Mouse (Mus musculus) adrenal gland, postnatal 36 days (tissue): ENCODE data around the gene Btg1. TPM values are rescaled to one million over a fixed set of nuclear protein-coding genes. Genes with fewer than 3 reads are reported as not detected.

Experiments used
- DNase-seq, 2 experiments: peaks; one replicate each; pipeline ENCODE4 v3.0.0; 2021; ENCODE audit warnings: mixed read lengths in 1 of 2
- total RNA-seq, 2 experiments: library from RNA; stranded (reverse); gene quantifications; 2 replicates each; pipeline ENCODE4 v1.2.3; 2021

Btg1 gene
- total RNA-seq, 2 experiments from 2014 or later = 131 to 248 TPM

DNA sequence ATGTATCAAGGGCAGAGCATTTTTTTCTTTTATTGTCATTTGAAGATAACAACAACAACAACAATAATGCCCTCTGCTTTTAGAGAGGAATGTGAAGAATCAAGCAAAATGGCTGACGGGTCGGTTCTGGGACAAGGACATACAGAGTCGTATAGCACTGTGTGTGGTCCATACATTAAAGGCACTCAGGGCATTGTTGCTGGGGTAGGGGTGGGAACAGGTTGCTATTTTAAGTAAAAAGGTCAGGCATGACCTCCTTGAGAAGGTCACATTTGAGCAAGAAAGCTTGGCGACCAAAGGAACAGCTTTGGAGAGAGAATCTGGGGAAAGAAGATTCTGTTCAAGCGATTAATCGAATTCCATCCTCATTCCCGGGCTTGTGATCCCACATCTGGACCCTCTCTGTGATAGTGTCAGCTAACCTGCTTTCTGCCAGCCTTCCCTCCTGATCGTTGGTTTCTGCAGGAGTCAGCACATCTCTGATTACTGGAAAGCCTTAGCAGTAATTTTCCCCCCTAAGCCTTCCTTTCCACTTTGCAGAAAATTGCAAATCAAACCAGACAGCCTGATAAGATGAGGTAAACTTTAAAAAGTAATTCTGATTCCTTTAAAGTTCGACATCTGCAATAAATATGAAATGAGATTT, 14.4 kb downstream of the Btg1 start:
- no peak for DNase-seq

DNA sequence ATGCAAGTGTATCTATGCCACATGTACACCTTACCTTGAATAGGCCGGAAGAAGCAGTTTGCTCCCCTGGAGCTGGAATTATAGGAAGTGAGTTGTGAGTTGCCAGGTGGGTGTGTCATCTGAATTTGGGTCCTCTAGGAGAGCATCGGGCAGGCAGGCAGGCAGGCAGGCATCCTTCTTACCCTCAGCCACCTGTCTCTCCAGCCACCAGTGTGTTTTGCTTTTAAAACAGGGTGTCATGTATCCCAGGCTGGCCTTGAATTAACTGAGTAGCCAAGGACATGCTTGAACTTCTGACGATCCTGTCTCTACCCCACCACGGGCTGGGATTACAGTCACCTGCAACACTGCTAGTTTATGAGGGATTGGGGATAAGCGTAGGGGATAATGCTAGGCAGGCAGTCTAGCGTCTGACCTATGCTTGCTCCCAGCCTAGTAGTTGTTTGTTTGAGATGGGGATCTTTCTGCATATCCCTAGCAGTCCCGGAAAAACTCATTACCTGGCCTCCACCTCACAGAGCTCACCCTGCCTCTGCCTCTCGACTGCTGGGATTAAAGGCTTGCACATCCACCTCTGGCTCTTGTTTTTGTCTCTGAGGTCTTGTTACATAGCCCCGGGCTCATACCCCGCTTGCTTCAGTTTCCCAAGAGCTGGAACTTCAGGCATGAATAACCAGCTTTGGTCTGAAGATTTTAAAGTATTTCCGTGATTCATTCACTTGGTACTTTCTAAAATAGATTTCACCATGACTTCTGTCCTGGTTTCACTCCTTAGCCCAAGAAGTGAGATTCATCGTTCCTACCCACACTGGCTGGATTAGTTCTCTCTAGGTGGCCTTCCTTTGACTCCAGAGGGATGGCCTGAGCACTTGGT, 15.7 kb downstream of the Btg1 start:
- DNase-seq = no peak

GRCm38 (mm10) chr10:96633145-96633516, 16.3 kb downstream of the Btg1 start:
- DNase-seq = no peak

GRCm38 (mm10) chr10:96635472-96635871, 18.7 kb downstream of the Btg1 start:
- no peak for DNase-seq

DNA sequence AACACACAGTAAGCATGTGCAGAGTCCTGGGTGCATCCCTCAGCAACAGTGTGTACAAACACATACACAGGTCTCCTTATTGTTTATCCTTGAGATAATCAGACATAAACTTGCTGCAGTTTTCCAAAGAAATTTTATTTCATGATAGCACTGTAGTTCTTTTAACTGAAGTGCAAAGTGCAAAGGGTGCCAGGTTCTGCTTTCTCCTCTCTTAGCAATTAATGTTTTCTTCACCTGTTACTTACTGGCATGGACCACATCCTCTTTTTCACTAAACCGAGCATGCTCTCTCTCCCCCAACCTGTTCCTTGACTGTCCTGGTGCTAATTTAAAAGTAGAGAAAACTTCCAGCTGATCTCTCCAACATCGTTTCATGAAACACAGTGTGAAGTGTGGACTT, 21.7 kb downstream of the Btg1 start:
- DNase-seq = no peak

GRCm38 (mm10) chr10:96642014-96642413, 25.2 kb downstream of the Btg1 start:
- DNase-seq = no peak

GRCm38 (mm10) chr10:96642751-96643150, 25.9 kb downstream of the Btg1 start:
- no peak for DNase-seq

DNA sequence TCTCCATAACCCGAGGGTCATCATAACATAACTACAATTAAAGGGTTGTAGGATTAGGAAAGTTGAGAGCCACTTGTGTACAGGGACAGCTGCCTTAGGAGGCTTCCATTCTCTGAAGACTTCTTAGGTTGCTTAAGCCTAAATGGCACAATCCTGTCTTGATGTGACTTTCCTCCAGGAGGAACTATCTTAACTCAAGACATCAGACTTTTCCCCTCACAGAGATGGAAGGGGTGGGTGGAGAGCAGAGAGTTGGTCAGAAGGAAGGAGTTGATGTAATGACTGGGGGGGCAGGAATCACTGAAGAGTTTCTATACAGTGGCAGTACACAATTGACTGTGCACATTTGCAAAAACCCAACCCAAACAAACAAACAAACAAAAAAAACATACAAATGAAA, 28.4 kb downstream of the Btg1 start:
- DNase-seq = no peak

GRCm38 (mm10) chr10:96646024-96646866, 29.4 kb downstream of the Btg1 start:
- DNase-seq = peak in 1 of 2 experiments; percentile 39

DNA sequence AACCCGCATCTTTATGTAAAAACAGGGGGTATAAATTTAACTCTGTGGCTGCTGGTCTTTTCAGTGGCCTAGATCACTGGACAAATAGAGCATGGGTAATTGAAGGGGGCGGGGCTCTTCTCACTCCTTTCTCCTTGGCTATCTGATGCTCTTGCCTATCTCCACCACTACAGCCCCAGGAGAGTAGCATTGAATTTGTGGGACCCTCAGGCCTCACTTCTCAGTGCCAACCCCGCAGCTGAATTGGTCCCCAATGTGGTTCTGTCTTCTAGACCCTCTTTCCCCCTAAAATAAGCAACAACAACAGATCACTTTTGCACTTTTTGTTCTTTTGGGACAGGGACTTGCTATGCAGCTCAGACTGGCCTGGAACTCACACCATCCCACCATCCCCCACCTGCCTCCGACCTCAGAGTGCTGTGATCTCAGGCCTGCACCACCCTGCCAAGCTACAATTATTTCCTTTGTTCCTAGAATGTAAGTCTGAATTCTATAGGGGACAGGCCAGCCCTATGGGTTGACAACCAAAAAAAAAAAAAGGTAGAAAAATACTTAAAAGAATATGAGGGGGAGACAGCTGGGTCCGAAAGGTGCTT, 30.2 kb downstream of the Btg1 start:
- no peak for DNase-seq

- peak in 1 of 2 experiments; percentile 42 for DNase-seq
Observed at GRCm38 (mm10) chr10:96648161-96648561, 31.4 kb downstream of the Btg1 start.

- DNase-seq = no peak
Observed at GRCm38 (mm10) chr10:96649524-96649923, 32.7 kb downstream of the Btg1 start.

GRCm38 (mm10) chr10:96652372-96652771, 35.6 kb downstream of the Btg1 start:
- DNase-seq = no peak

GRCm38 (mm10) chr10:96653030-96653429, 36.2 kb downstream of the Btg1 start:
- DNase-seq = no peak

GRCm38 (mm10) chr10:96654079-96654478, 37.3 kb downstream of the Btg1 start:
- DNase-seq = no peak

DNA sequence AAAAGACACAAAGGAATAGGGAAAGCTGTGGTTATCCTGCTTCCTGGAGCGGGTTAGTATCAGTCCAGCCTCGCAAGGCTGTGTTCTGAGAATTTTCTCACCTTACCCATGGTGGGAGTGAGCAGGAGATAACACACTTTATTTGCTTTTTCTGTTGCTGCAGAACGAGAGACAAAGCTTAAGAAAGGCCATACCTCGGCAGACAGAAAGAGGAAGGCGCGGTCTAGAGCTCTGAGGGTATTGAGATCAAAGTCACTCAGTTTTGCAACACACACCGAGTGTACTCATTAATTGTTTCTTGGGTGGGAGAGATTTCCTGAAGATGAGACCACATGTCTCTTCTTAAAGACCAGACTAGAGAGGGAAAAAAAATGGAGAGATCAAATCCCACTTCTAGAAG, 37.8 kb downstream of the Btg1 start:
- DNase-seq = no peak

GRCm38 (mm10) chr10:96655066-96655465, 38.3 kb downstream of the Btg1 start:
- no peak for DNase-seq

DNA sequence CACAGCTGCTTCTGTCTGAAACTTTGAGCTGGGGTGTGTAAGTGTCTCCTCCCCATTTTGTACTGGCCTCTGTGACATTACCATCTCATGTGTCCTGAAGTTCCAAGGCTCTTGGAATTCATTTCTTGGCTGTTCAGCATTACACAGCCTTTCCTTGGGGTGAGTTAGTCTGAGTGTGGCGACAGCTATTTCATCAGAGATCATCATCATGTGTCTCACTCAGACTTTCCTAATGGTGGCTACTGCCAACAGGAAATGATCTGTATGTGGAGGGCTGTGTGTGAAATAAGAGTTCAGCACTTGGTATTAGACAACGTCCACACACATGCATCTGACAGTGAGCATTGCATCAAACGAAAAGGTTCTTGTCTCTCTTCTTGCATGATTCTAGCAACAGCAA, 39.4 kb downstream of the Btg1 start:
- DNase-seq = no peak

DNA sequence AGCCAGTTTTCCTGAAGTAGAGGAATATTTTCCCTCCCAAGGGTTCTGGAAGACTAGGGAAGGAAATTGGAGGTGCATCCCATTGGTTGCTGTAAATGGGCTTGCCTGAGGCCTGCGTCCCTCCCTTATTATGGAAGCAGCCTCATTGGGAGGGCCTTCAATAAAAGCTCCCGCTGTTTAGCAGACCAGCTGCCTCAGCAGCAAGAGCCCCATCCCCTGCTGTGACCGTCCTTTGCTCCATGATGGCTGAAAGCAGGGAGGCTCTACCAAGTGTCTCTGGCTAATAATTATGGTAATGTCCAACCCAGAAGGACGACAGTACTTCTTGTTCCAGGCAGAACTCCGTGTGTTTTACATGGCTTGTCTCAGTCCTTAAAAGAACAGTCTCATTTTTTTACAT, 42.1 kb downstream of the Btg1 start:
- no peak for DNase-seq

DNA sequence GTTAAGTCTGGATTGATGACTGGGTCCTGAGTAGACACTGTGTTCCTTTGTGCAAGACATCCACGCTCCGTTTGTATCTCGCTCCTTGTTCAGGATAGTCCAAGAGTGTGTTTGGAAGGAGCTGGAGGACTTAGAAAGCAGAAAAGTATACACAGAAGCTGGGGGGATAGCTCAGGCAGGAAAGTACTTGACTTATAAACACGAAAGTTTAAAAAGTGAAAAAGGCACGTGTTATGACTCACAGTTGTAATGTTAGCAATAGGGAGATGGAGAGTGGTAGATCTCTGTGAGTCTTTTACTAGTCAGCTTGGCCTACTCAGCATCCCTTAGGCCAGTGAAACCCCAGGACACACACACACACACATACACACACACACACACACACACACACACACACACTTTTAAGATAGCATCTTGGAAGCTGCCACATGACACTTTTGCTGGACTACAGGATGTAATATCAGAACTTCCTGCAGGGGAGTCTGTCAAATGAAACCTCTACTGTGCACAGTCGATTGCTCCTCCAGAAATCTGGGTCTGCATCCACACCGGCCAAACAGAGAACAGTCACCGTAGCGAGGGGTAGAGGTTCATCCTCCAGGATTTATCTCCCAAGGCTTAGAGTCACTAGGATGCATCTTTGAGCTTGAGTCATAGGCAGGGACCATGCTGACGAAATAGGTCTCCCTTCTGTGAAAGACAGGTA, 43.6 kb downstream of the Btg1 start:
- no peak for DNase-seq

GRCm38 (mm10) chr10:96662976-96663375, 46.2 kb downstream of the Btg1 start:
- no peak for DNase-seq
